Mouse (Mus musculus): Measurements from ENCODE around the gene Plin1. TPM values are rescaled to one million over a fixed set of nuclear protein-coding genes. Genes with fewer than 3 reads are reported as not detected.

Gene Plin1
- total and polyA plus RNA-seq, 2 experiments from 2014 or later = 0.11 TPM; not detected in 1

GRCm38 (mm10) chr7:79759766-79760165, 27.1 kb upstream of the Plin1 start:
- ATAC-seq (ENCODE audit: insufficient read depth, low read depth) (no peak), DNase-seq (ENCODE audit: low spot score) (no peak)
- H3K27me3 ChIP-seq (ENCODE audit: control insufficient read depth, insufficient read depth, low read length) = no peaks in the 10 kb centered on the region
- no peaks in the 10 kb centered on the region for H3K9me3 ChIP-seq (replicated peaks; ENCODE audit: control insufficient read depth, low read length)
- H3K9ac ChIP-seq (replicated peaks; ENCODE audit: low read depth, low read length) = no peak overlapping the region
- H3K4me3 ChIP-seq (ENCODE audit: low read depth, low read length) = no peak overlapping the region
- no peaks in the 10 kb centered on the region for H3K36me3 ChIP-seq (replicated peaks; ENCODE audit: control insufficient read depth, insufficient read depth, low read length)
- TF ChIP-seq EP300 (IDR thresholded peaks at IDR 0.05; ENCODE audit: low read depth) (no peak), CTCF (IDR thresholded peaks at IDR 0.05; ENCODE audit: low read depth) (no peak)
- no peak overlapping the region for H3K4me2 ChIP-seq (ENCODE audit: low read depth, low read length)
- H3K4me1 ChIP-seq (ENCODE audit: control insufficient read depth, insufficient read depth) = no peaks in the 10 kb centered on the region
- no peak overlapping the region for H3K27ac ChIP-seq (ENCODE audit: low read depth)

- TF ChIP-seq CTCF (IDR thresholded peaks at IDR 0.05; ENCODE audit: low read depth) (no peak), EP300 (IDR thresholded peaks at IDR 0.05; ENCODE audit: low read depth) (no peak)
- Histone ChIP-seq H3K9me3 (replicated peaks; ENCODE audit: control insufficient read depth, low read length) (no peaks in the 10 kb centered on the region), H3K4me3 (ENCODE audit: low read depth, low read length) (no peak overlapping the region), H3K4me2 (ENCODE audit: low read depth, low read length) (no peak overlapping the region), H3K36me3 (replicated peaks; ENCODE audit: control insufficient read depth, insufficient read depth, low read length) (no peaks in the 10 kb centered on the region), H3K9ac (replicated peaks; ENCODE audit: low read depth, low read length) (no peak overlapping the region), H3K27ac (ENCODE audit: low read depth) (no peak overlapping the region), H3K4me1 (ENCODE audit: control insufficient read depth, insufficient read depth) (no peaks in the 10 kb centered on the region), H3K27me3 (ENCODE audit: control insufficient read depth, insufficient read depth, low read length) (no peaks in the 10 kb centered on the region)
- 62% methylated on average over 6 of the region's 6 CpGs for WGBS
- ATAC-seq (ENCODE audit: insufficient read depth, low read depth) (no peak), DNase-seq (ENCODE audit: low spot score) (no peak)
Measured at GRCm38 (mm10) chr7:79758176-79758575, 25.5 kb upstream of the Plin1 start.

- H3K36me3 ChIP-seq (replicated peaks; ENCODE audit: control insufficient read depth, insufficient read depth, low read length) = no peaks in the 10 kb centered on the region
- H3K4me2 ChIP-seq (ENCODE audit: low read depth, low read length) = no peak overlapping the region
- DNase-seq (ENCODE audit: low spot score) (no peak), ATAC-seq (ENCODE audit: insufficient read depth, low read depth) (no peak)
- no peaks in the 10 kb centered on the region for H3K9me3 ChIP-seq (replicated peaks; ENCODE audit: control insufficient read depth, low read length)
- no peaks in the 10 kb centered on the region for H3K27me3 ChIP-seq (ENCODE audit: control insufficient read depth, insufficient read depth, low read length)
- no peak overlapping the region for H3K27ac ChIP-seq (ENCODE audit: low read depth)
- H3K4me3 ChIP-seq (ENCODE audit: low read depth, low read length) = no peak overlapping the region
- H3K9ac ChIP-seq (replicated peaks; ENCODE audit: low read depth, low read length) = no peak overlapping the region
- no peak for TF ChIP-seq EP300 (IDR thresholded peaks at IDR 0.05; ENCODE audit: low read depth)
- H3K4me1 ChIP-seq (ENCODE audit: control insufficient read depth, insufficient read depth) = no peaks in the 10 kb centered on the region
- WGBS = 40% methylated on average over 2 of the region's 2 CpGs
Measured at GRCm38 (mm10) chr7:79756334-79756733, 23.6 kb upstream of the Plin1 start.

- WGBS = 82% methylated on average over 6 of the region's 6 CpGs
- Histone ChIP-seq H3K36me3 (replicated peaks; ENCODE audit: control insufficient read depth, insufficient read depth, low read length) (no peaks in the 10 kb centered on the region), H3K27ac (ENCODE audit: low read depth) (no peak overlapping the region), H3K4me1 (ENCODE audit: control insufficient read depth, insufficient read depth) (no peaks in the 10 kb centered on the region), H3K4me2 (ENCODE audit: low read depth, low read length) (no peak overlapping the region), H3K9ac (replicated peaks; ENCODE audit: low read depth, low read length) (no peak overlapping the region), H3K9me3 (replicated peaks; ENCODE audit: control insufficient read depth, low read length) (no peaks in the 10 kb centered on the region), H3K4me3 (ENCODE audit: low read depth, low read length) (no peak overlapping the region), H3K27me3 (ENCODE audit: control insufficient read depth, insufficient read depth, low read length) (no peaks in the 10 kb centered on the region)
- DNase-seq (ENCODE audit: low spot score) = no peak
- no peak for ATAC-seq (ENCODE audit: insufficient read depth, low read depth)
- TF ChIP-seq EP300 (IDR thresholded peaks at IDR 0.05; ENCODE audit: low read depth) (no peak), CTCF (IDR thresholded peaks at IDR 0.05; ENCODE audit: low read depth) (no peak)
Measured at GRCm38 (mm10) chr7:79749511-79749910, 16.8 kb upstream of the Plin1 start.

- 52% methylated on average over 6 of the region's 6 CpGs for WGBS
- ATAC-seq (ENCODE audit: insufficient read depth, low read depth) (no peak), DNase-seq (ENCODE audit: low spot score) (no peak)
- Histone ChIP-seq H3K4me2 (ENCODE audit: low read depth, low read length) (no peak overlapping the region), H3K9me3 (replicated peaks; ENCODE audit: control insufficient read depth, low read length) (no peaks in the 10 kb centered on the region), H3K27me3 (ENCODE audit: control insufficient read depth, insufficient read depth, low read length) (no peaks in the 10 kb centered on the region), H3K36me3 (replicated peaks; ENCODE audit: control insufficient read depth, insufficient read depth, low read length) (no peaks in the 10 kb centered on the region), H3K4me1 (ENCODE audit: control insufficient read depth, insufficient read depth) (peaks cover 8% of the 10 kb centered on the region; the same call in 1 of the 2 replicates), H3K9ac (replicated peaks; ENCODE audit: low read depth, low read length) (no peak overlapping the region), H3K4me3 (ENCODE audit: low read depth, low read length) (no peak overlapping the region), H3K27ac (ENCODE audit: low read depth) (no peak overlapping the region)
- TF ChIP-seq EP300 (IDR thresholded peaks at IDR 0.05; ENCODE audit: low read depth) = no peak
- TF ChIP-seq CTCF (IDR thresholded peaks at IDR 0.05; ENCODE audit: low read depth) = no peak
Measured at GRCm38 (mm10) chr7:79747659-79748058, 15.0 kb upstream of the Plin1 start.

GRCm38 (mm10) chr7:79744585-79744984, 11.9 kb upstream of the Plin1 start:
- Histone ChIP-seq H3K36me3 (replicated peaks; ENCODE audit: control insufficient read depth, insufficient read depth, low read length) (no peaks in the 10 kb centered on the region), H3K9me3 (replicated peaks; ENCODE audit: control insufficient read depth, low read length) (no peaks in the 10 kb centered on the region), H3K4me2 (ENCODE audit: low read depth, low read length) (no peak overlapping the region), H3K27ac (ENCODE audit: low read depth) (no peak overlapping the region), H3K9ac (replicated peaks; ENCODE audit: low read depth, low read length) (no peak overlapping the region), H3K4me3 (ENCODE audit: low read depth, low read length) (no peak overlapping the region), H3K27me3 (ENCODE audit: control insufficient read depth, insufficient read depth, low read length) (no peaks in the 10 kb centered on the region), H3K4me1 (ENCODE audit: control insufficient read depth, insufficient read depth) (peaks cover 12% of the 10 kb centered on the region; the same call in 1 of the 2 replicates)
- ATAC-seq (ENCODE audit: insufficient read depth, low read depth) (no peak), DNase-seq (ENCODE audit: low spot score) (no peak)
- WGBS = 69% methylated on average over 5 of the region's 5 CpGs
- TF ChIP-seq EP300 (IDR thresholded peaks at IDR 0.05; ENCODE audit: low read depth) = no peak
- no peak for TF ChIP-seq CTCF (IDR thresholded peaks at IDR 0.05; ENCODE audit: low read depth)
